Mouse (Mus musculus) bone marrow macrophage, adult 2 months (primary cell): ENCODE results near the gene Rnf185. TPM values are rescaled to one million over a fixed set of nuclear protein-coding genes. Genes with fewer than 3 reads are reported as not detected.

Experiments used
- H3K27ac ChIP-seq: 2 replicates; pipeline ENCODE4 v1.5.1; 2012; ENCODE audit warnings: low read depth, low read length; ENCODE audit not compliant: insufficient read depth
- H3K4me1 ChIP-seq: 2 replicates; pipeline ENCODE4 v1.6.1; 2012; ENCODE audit warnings: low read length; ENCODE audit not compliant: control insufficient read depth, insufficient read depth
- H3K4me3 ChIP-seq: 2 replicates; pipeline ENCODE4 v1.5.1; 2012; ENCODE audit warnings: mild to moderate bottlenecking, low read length, moderate library complexity; ENCODE audit not compliant: insufficient read depth
- CTCF ChIP-seq: IDR thresholded peaks from 2 replicates; pipeline ENCODE4 v1.5.1; 2012; ENCODE audit warnings: low read depth, mild to moderate bottlenecking, low read length, moderate library complexity
- POLR2A ChIP-seq: IDR thresholded peaks from 2 replicates; pipeline ENCODE4 v1.6.1; 2012; ENCODE audit warnings: mild to moderate bottlenecking, low read depth, low read length, borderline replicate concordance
- polyA plus RNA-seq: library from polyadenylated mRNA; stranded (reverse); fragments of >200 nt; gene quantifications from 2 replicates; pipeline ENCODE4 v1.2.4, GENCODE M21; 2012; ENCODE audit not compliant: missing spikeins, insufficient read depth, insufficient read length

The Rnf185 gene
- polyA plus RNA-seq, 1 experiment = 24.3 TPM

DNA sequence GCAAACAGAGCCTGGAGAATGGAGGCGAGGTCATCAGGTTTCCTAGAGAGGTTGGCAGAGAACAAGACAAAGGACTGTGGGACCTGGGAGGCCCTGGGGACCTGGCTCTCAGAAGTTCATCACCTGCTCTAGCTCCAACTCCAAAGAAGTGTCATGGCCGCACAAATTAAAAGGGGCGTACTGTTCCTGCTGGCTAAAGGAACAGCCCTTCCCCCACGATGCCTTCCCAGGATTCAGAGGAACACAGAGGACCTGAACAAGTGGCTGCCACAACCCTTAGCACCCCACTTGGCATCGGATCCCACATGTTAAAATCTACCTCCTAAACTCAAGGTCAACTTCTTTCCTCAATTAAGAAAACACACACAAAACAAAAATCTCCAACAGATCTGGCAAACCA, 82.7 kb downstream of the Rnf185 start:
- no peak overlapping the region for H3K4me3 ChIP-seq
- H3K4me1 ChIP-seq = peaks cover 10% of the 10 kb centered on the region
- no peak for TF ChIP-seq POLR2A
- no peak for TF ChIP-seq CTCF
- H3K27ac ChIP-seq = no peak overlapping the region

DNA sequence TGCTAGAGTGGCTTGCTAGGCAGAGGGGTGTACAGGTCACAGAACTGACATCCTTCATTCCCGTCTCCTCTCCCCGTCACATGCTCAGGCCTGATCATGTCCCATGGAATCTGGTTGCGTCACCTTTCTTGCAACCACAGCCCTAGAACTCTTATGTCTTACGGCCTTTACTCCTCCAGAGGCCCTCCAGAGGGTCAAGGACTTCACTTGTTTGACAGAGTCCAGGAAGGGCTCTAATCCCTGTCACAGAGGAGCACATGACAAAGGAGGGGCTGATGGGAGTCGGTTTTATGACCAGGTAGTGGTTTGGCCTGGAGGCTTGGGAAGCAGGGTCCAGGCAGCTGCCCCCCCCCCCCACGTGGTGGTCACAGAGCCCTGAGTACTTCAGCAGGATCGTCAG, 83.2 kb downstream of the Rnf185 start:
- peaks cover 5% of the 10 kb centered on the region for H3K4me1 ChIP-seq
- no peak overlapping the region for H3K4me3 ChIP-seq
- no peak overlapping the region for H3K27ac ChIP-seq
- TF ChIP-seq POLR2A = no peak
- TF ChIP-seq CTCF = no peak

DNA sequence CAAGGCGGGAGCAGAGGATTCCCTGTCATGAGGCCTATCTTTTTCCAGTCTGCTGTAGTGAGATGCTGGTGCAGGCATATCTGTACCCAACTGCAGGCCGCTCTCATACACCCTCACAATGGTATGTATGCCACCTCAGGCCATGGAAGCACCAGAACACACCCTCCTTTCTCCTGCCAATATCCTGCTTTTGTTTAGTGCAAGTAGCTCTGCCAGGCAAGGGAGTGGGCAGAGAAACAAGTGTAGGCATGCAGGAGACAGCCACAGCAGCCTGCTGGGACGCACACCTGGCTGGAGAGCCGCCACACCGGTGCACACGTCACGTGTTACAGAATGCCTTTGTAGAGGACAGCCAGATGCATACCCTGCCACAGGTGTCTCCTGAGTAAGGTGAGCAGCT, 85.8 kb downstream of the Rnf185 start:
- no peak overlapping the region for H3K4me3 ChIP-seq
- H3K27ac ChIP-seq = no peak overlapping the region
- peaks cover 2% of the 10 kb centered on the region; the same call in 1 of the 2 replicates for H3K4me1 ChIP-seq
- no peak for TF ChIP-seq POLR2A
- TF ChIP-seq CTCF = no peak

Other genes starting within 250 kb of the Rnf185 start
- 46.0 and 46.7 TPM in 2 replicates for gene Eif4enif1, start 250.0 kb downstream of the Rnf185 start, polyA plus RNA-seq
- 74.1 and 75.0 TPM in 2 replicates for gene Drg1, start 185.9 kb downstream of the Rnf185 start, polyA plus RNA-seq
- 29.9 and 32.2 TPM in 2 replicates for gene Patz1, start 163.5 kb downstream of the Rnf185 start, polyA plus RNA-seq
- gene Pik3ip1, start 122.0 kb downstream of the Rnf185 start, polyA plus RNA-seq = 1.6 and 1.7 TPM in 2 replicates
- gene Limk2, start 43.2 kb downstream of the Rnf185 start, polyA plus RNA-seq = 20.8 and 20.9 TPM in 2 replicates
- gene Pla2g3, start 35.9 kb upstream of the Rnf185 start, polyA plus RNA-seq = not detected in 2 replicates
- 1.1 and 1.2 TPM in 2 replicates for gene Inpp5j, start 52.5 kb upstream of the Rnf185 start, polyA plus RNA-seq
- gene Selenom, start 62.3 kb upstream of the Rnf185 start, polyA plus RNA-seq = 24.5 and 31.8 TPM in 2 replicates
- gene Smtn, start 88.2 kb upstream of the Rnf185 start, polyA plus RNA-seq = 5.8 and 7.5 TPM in 2 replicates
- gene Morc2a, start 196.8 kb upstream of the Rnf185 start, polyA plus RNA-seq = 17.5 and 18.1 TPM in 2 replicates